Mouse (Mus musculus): ENCODE measurements around the gene Pcmt1. TPM values are rescaled to one million over a fixed set of nuclear protein-coding genes. Genes with fewer than 3 reads are reported as not detected.
A peak's percentile ranks its signal among the peaks of the same experiment; 100 is the strongest.

Pcmt1 gene
- total RNA-seq, 1 experiment from 2014 or later = 83.1 TPM

GRCm38 (mm10) chr10:7600647-7601046 lies 80.3 kb downstream of the Pcmt1 start:
- ATAC-seq (replicated peaks; ENCODE audit: insufficient number of reproducible peaks, low FRiP score, low TSS enrichment, poor library complexity, severe bottlenecking) = peak; percentile 94

- no peak for ATAC-seq (replicated peaks; ENCODE audit: insufficient number of reproducible peaks, low FRiP score, low TSS enrichment, poor library complexity, severe bottlenecking)
These were observed 82.8 kb downstream of the Pcmt1 start for GRCm38 (mm10) chr10:7598177-7598576.

- no peak for ATAC-seq (replicated peaks; ENCODE audit: insufficient number of reproducible peaks, low FRiP score, low TSS enrichment, poor library complexity, severe bottlenecking)
These were observed 84.7 kb downstream of the Pcmt1 start for GRCm38 (mm10) chr10:7596251-7596650.

GRCm38 (mm10) chr10:7594797-7595196 lies 86.1 kb downstream of the Pcmt1 start:
- no peak for ATAC-seq (replicated peaks; ENCODE audit: insufficient number of reproducible peaks, low FRiP score, low TSS enrichment, poor library complexity, severe bottlenecking)

DNA sequence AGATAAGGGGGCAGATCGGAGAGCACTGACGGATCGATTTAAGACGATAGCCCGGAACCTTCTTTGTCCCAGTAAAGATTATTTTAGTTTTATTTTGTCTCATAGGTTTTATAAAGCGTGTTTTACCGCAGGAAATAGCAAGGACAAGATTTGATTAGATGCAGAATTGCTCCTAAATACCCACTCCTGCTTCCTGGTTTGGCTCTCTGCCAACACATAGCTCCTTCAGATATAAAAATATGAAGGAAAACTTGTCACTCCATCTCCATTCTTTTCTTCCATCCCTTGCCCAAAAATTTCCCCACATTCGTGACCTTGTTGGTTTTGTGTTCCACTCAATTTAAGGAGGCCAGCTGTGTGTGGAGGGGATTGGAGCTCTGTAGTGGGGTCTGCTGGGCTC lies 90.1 kb downstream of the Pcmt1 start:
- ATAC-seq (replicated peaks; ENCODE audit: insufficient number of reproducible peaks, low FRiP score, low TSS enrichment, poor library complexity, severe bottlenecking) = no peak

DNA sequence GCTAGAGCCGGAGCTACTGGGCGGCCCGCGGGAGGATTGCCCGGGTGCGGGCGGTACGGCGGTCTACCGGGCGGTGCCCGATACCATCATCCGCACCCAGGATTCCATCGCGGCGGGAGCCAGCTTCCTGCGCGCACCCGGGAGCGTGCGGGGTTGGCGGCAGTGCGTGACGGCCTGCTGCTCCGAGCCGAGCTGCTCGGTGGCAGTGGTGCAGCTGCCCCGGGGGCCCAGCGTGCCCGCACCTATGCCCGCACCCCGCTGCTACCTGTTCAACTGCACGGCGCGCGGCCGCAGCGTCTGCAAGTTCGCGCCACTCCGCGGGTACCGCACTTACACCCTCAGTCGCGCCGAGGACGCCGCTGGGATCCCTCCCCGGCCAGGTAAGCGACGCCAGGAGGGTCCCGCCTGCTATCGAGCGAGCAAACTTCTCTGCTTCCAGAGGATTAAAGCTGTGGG lies 90.7 kb downstream of the Pcmt1 start:
- ATAC-seq (replicated peaks; ENCODE audit: insufficient number of reproducible peaks, low FRiP score, low TSS enrichment, poor library complexity, severe bottlenecking) = no peak

DNA sequence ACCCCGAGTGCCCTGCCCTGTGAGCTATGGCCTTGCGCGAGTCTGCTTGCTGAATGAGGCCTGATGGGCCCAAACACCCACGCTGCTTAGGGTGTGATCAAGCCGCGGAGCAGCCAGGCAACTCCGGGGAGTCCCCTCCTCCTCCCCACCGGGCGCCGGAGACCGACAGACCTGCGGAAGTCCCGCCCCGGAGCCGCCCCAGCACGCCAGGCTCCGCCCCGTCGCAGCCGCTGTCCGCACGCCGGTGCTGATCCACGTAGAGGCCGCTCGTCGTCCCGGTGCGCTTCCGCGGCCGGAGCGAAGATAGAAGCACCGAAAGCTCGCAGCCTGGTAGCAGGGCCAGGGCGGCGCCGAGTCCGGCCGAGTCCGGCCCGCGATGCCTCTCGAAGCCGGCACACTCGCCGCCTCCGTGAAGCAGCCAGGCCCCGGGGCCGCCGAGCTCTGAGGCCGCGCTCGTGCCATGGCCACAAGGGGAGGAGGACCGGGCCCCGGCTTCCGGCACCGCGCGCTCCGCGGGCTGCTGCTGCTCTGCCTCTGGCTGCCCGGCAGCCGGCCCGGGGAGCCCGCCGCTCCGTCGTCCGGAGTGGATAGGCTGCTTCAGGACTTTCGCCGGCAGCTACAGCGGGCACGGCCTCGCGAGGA lies 91.2 kb downstream of the Pcmt1 start, which contains the start of gene Lrp11:
Gene Lrp11, plus strand, starts transcription at position 209 of the 642 bp plus-strand sequence.
- ATAC-seq (replicated peaks; ENCODE audit: insufficient number of reproducible peaks, low FRiP score, low TSS enrichment, poor library complexity, severe bottlenecking) = peak; percentile 92

- no peak for ATAC-seq (replicated peaks; ENCODE audit: insufficient number of reproducible peaks, low FRiP score, low TSS enrichment, poor library complexity, severe bottlenecking)
These were observed 94.2 kb downstream of the Pcmt1 start for GRCm38 (mm10) chr10:7586771-7587170.

DNA sequence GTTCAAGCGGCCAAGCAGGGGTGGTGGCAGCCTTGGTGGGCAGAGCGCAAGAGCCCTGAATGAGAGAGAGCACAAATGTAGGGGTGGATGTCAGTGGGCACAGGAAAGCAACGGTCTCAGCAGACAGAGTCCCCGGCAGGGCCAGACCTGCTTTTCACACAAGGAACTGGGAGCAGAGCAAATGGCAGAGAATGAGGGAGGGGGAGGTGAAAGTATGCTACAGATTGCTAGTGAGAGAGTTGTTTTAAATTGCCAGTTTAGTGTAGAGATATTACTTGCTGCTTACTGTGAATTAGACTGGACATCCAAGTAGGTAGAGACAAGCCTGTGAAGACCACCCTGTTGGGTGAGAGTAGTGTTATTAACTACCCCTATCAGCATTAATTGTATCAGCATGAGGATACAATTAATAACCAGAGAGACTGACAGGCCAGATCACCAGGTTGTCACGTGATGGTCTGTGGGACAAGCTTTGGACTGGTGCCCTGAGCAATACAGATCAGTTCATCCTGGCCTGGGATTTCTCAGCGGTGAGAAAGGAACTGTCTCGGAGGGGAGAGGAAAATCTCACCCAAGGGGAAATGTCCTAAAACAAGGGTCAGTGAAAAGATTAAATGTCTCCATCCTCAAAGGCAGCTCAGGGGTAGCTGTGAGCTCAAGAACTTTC lies 97.9 kb downstream of the Pcmt1 start:
- no peak for ATAC-seq (replicated peaks; ENCODE audit: insufficient number of reproducible peaks, low FRiP score, low TSS enrichment, poor library complexity, severe bottlenecking)

DNA sequence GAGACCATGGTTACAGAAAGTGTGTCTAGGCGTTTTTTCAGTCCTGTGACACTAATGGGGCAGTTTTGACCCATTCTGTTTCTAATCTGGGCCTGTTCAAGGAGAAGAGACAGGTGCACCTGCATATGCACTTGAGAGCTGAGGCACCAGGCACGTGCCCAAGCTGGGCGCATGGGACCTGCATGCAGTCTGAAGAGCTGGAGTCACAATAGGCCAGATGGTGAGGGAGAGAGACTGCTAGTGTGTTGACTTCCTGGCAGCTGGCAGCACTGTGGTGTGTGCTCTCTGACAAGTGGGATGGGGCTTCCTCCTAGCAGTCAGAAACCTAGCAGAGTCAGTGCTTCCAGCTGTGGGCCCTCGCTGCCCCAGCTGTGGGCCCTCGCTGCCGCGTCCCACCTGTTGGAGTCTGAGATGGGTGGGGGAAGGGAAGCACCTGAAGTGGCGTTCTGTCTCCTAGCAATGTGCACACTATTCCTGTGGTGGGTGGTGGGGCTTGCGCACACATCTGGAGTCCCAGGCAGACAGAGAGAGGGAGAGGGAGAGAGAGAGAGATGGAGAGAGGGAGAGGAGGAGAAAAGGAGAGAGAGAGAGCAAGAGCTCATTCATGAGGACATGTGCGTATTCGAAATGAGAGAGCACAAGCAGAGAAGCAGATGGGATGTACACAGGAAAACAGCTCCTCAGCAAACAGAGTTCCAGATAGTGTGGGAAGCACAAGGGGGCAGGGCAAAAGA lies 98.6 kb downstream of the Pcmt1 start:
- no peak for ATAC-seq (replicated peaks; ENCODE audit: insufficient number of reproducible peaks, low FRiP score, low TSS enrichment, poor library complexity, severe bottlenecking)

GRCm38 (mm10) chr10:7581401-7581800 lies 99.5 kb downstream of the Pcmt1 start:
- ATAC-seq (replicated peaks; ENCODE audit: insufficient number of reproducible peaks, low FRiP score, low TSS enrichment, poor library complexity, severe bottlenecking) = no peak

Other genes starting within 250 kb of the Pcmt1 start
- 5.7 to 22.8 TPM (median 9.4 TPM) in 3 replicates for gene Ulbp1, start 207.5 kb downstream of the Pcmt1 start, total RNA-seq (2017)
- gene Lrp11, start 91.3 kb downstream of the Pcmt1 start, total RNA-seq (2017) = 0.10 to 1.9 TPM in 2 of 3 replicates, not detected in the other
- 2.0 to 8.1 TPM (median 6.9 TPM) in 3 replicates for gene Nup43, start 13.6 kb downstream of the Pcmt1 start, total RNA-seq (2017)
- gene Lats1, start 78 bp upstream of the Pcmt1 start, total RNA-seq (2017) = 13.5 to 30.5 TPM (median 15.2 TPM) in 3 replicates
- gene Katna1, start 44.9 kb upstream of the Pcmt1 start, total RNA-seq (2017) = 81.5 to 120 TPM (median 106 TPM) in 3 replicates
- gene Ginm1, start 111.7 kb upstream of the Pcmt1 start, total RNA-seq (2017) = 91.1 to 104 TPM (median 95.7 TPM) in 3 replicates
- 146 to 157 TPM (median 154 TPM) in 3 replicates for gene Ppil4, start 111.8 kb upstream of the Pcmt1 start, total RNA-seq (2017)
- 20.3 to 26.7 TPM (median 25.0 TPM) in 3 replicates for gene Zc3h12d, start 151.3 kb upstream of the Pcmt1 start, total RNA-seq (2017)